Mouse (Mus musculus) thymus, adult 2 months (tissue): Measurements from ENCODE around the gene Hrh2.

Source experiments
- CTCF ChIP-seq: fragments of 200-500 bp; IDR thresholded peaks from 2 replicates; pipeline ENCODE4 v1.5.1; 2012; ENCODE audit warnings: mild to moderate bottlenecking, control low read depth, low read length, moderate library complexity, borderline replicate concordance; ENCODE audit not compliant: control insufficient read depth, poor library complexity, insufficient read depth; ENCODE audit errors: extremely low read depth
- POLR2A ChIP-seq: fragments of 200-500 bp; IDR thresholded peaks from 2 replicates; pipeline ENCODE4 v1.6.1; 2012; ENCODE audit warnings: mild to moderate bottlenecking, low read length, control low read depth, moderate library complexity; ENCODE audit not compliant: control insufficient read depth, poor library complexity, insufficient read depth; ENCODE audit errors: extremely low read depth

GRCm38 (mm10) chr13:54155822-54156221 is 36.1 kb upstream of the Hrh2 start:
- no peak for TF ChIP-seq POLR2A
- no peak for TF ChIP-seq CTCF
